Mouse (Mus musculus): Measurements from ENCODE around the gene Macf1. TPM values are rescaled to one million over a fixed set of nuclear protein-coding genes. Genes with fewer than 3 reads are reported as not detected.

Gene Macf1
- polyA plus RNA-seq (2011; ENCODE audit: insufficient read length, low read depth, missing spikeins): 250 and 271 TPM in 2 replicates

DNA sequence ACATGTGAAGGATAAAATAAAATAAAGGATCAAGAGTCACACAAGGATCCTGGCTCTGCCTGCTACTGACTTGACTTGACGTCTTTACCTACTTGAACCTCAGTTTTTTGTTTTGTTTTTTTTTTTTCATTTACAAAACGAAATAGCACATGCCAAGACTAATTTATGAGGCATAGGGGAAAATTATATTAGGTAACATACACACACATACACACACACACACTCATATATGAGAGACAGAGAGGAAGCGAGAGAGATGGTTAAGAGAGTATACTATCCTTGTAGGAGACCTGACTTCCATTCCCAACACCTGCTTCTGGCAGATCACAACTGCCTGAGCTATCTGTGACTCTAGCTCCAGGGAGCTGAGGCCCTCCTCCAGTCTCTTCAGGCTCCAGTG lies at the start of gene Macf1:
Gene Macf1 (minus strand): TSS at position 101 of the 400 bp plus-strand sequence.
- Histone ChIP-seq H3K4me3 (ENCODE audit: insufficient read depth, low read length) (no peak within 1 kb of the TSS), H3K27ac (ENCODE audit: insufficient read depth, low read length) (no peak within 1 kb of the TSS), H3K4me1 (ENCODE audit: control insufficient read depth, insufficient read depth, low read length) (no peaks in the 10 kb centered on the region)
- TF ChIP-seq CTCF (IDR thresholded peaks at IDR 0.05; ENCODE audit: borderline replicate concordance, insufficient read depth, low read length) (no peak), POLR2A (IDR thresholded peaks at IDR 0.05; ENCODE audit: low read depth, low read length) (no peak)

DNA sequence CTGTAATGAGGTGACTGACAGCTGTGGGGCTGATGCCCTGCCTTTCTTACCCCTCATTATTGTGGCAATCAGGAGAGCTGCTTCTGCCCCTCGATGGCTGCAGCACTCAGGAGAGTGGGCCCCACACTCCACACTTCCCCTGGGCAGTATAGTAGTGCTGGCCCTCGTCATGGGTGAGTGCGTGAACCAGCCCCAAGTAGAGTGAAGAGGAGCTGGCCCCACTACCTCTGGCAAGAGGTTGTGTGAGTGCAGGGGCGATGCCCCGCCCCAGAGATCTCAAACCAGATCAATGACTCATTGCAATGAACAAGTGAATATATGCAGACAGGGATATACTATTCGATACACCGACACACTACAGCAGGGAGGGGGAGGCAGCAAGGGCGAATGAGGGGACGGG lies 49.4 kb upstream of the Macf1 start:
- 0 out of 2 replicates have a peak, but pooled peaks cover 4% of the 10 kb centered on the region for H3K4me1 ChIP-seq (ENCODE audit: control insufficient read depth, insufficient read depth, low read length)
- TF ChIP-seq CTCF (IDR thresholded peaks at IDR 0.05; ENCODE audit: borderline replicate concordance, insufficient read depth, low read length) (no peak), POLR2A (IDR thresholded peaks at IDR 0.05; ENCODE audit: low read depth, low read length) (no peak)
- no peak overlapping the region for H3K27ac ChIP-seq (ENCODE audit: insufficient read depth, low read length)
- H3K4me3 ChIP-seq (ENCODE audit: insufficient read depth, low read length): no peak overlapping the region

DNA sequence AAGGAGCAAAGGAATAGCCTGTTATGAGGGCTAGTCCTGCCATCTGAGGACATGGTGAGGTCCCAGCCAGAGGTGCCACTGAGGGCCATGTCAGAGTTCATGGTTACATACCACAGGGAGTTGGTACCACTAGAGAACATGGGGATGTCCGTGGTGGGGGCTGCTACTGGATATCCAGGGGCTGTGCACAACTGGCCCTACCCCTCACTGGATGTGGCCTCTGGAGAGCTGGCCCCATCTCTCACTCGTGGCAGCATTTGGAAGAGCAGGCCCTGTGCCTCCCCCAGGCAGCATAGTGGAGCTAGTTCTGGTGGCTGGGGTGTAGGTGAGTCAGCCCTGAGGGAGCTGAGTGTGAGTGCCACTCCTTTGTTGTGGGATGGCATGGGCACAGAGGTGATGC lies 48.8 kb upstream of the Macf1 start:
- no peak overlapping the region for H3K4me3 ChIP-seq (ENCODE audit: insufficient read depth, low read length)
- no peak overlapping the region for H3K27ac ChIP-seq (ENCODE audit: insufficient read depth, low read length)
- TF ChIP-seq CTCF (IDR thresholded peaks at IDR 0.05; ENCODE audit: borderline replicate concordance, insufficient read depth, low read length) (no peak), POLR2A (IDR thresholded peaks at IDR 0.05; ENCODE audit: low read depth, low read length) (no peak)
- 0 out of 2 replicates have a peak, but pooled peaks cover 4% of the 10 kb centered on the region for H3K4me1 ChIP-seq (ENCODE audit: control insufficient read depth, insufficient read depth, low read length)

DNA sequence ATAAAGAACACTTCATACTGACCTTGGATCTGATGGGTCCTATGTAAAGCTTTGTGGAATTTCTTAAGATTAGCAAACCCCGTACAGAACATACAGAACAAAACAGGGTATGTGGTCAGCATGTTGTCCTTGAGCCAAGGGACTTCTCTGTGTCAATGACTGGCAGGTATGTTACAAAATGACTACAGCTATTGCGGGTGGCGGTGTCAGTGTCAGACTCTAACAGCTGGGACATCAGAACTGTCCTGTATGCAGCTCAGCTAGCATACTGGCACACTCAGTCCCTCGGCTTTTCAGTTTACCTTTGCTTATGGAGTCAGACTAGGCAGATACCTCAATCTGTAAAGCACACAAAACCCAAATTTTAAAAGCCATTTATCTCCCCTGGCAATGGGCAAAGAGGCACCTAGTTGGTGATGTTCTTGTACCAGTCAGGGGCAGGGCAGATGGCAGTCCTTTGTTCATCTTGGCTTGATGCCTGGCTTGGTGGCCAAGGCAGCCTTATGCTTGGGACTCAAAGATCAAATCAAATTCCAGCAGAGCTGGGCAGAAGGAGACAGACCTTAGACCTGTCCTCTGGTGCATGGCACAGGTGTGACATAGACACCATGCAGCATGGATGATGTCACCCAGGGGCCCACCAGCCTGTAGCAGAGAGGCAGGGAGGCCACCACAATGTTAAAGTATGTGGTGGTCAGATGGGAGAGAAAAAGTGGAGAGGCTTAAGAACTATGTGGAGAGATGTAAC lies 48.2 kb upstream of the Macf1 start:
- Histone ChIP-seq H3K4me3 (ENCODE audit: insufficient read depth, low read length) (no peak overlapping the region), H3K4me1 (ENCODE audit: control insufficient read depth, insufficient read depth, low read length) (0 out of 2 replicates have a peak, but pooled peaks cover 4% of the 10 kb centered on the region), H3K27ac (ENCODE audit: insufficient read depth, low read length) (no peak overlapping the region)
- no peak for TF ChIP-seq CTCF (IDR thresholded peaks at IDR 0.05; ENCODE audit: borderline replicate concordance, insufficient read depth, low read length)
- no peak for TF ChIP-seq POLR2A (IDR thresholded peaks at IDR 0.05; ENCODE audit: low read depth, low read length)

DNA sequence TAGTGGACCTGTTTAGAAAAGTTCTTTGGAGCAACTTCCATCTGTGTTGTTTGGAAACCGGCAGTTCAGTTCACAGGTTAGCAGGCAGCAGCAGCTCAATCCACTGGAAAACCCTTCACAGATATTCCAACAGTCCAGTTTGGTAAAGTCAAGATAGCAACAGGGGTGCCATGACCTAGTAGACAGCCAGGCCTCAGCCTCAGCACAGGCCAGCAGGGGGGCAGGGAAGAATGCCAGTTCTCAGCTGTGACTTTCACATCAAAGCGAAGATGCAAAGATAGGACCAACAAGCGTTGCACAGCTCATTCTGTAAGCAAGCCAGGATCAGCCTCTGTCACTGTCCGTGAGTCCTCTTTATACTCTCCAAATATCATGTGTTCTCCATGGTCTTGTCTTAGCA lies 37.6 kb upstream of the Macf1 start:
- Histone ChIP-seq H3K4me1 (ENCODE audit: control insufficient read depth, insufficient read depth, low read length) (no peaks in the 10 kb centered on the region), H3K27ac (ENCODE audit: insufficient read depth, low read length) (no peak overlapping the region), H3K4me3 (ENCODE audit: insufficient read depth, low read length) (no peak overlapping the region)
- TF ChIP-seq POLR2A (IDR thresholded peaks at IDR 0.05; ENCODE audit: low read depth, low read length): no peak
- no peak for TF ChIP-seq CTCF (IDR thresholded peaks at IDR 0.05; ENCODE audit: borderline replicate concordance, insufficient read depth, low read length)

DNA sequence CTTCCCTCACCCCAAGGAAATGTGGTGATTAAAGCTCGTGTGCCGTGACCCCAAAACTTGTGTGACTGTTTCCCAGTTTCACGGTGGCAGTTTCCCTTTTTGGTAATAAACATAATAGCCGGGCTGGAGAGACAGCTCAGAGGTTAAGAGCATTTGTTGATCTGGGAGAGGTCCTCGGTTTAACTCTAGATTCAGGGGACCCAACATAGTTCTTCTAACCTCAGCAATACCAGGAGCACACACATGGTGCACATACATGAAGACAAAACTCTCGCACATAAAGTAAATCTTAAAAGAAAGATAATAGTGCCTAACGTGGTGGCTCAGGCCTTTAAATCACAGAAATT lies 34.2 kb upstream of the Macf1 start:
- peak overlapping the region; percentile 7; the same call in 1 of the 2 replicates for H3K27ac ChIP-seq (ENCODE audit: insufficient read depth, low read length)
- no peak for TF ChIP-seq CTCF (IDR thresholded peaks at IDR 0.05; ENCODE audit: borderline replicate concordance, insufficient read depth, low read length)
- no peak for TF ChIP-seq POLR2A (IDR thresholded peaks at IDR 0.05; ENCODE audit: low read depth, low read length)
- no peaks in the 10 kb centered on the region for H3K4me1 ChIP-seq (ENCODE audit: control insufficient read depth, insufficient read depth, low read length)
- peak overlapping the region; percentile 73 for H3K4me3 ChIP-seq (ENCODE audit: insufficient read depth, low read length)

DNA sequence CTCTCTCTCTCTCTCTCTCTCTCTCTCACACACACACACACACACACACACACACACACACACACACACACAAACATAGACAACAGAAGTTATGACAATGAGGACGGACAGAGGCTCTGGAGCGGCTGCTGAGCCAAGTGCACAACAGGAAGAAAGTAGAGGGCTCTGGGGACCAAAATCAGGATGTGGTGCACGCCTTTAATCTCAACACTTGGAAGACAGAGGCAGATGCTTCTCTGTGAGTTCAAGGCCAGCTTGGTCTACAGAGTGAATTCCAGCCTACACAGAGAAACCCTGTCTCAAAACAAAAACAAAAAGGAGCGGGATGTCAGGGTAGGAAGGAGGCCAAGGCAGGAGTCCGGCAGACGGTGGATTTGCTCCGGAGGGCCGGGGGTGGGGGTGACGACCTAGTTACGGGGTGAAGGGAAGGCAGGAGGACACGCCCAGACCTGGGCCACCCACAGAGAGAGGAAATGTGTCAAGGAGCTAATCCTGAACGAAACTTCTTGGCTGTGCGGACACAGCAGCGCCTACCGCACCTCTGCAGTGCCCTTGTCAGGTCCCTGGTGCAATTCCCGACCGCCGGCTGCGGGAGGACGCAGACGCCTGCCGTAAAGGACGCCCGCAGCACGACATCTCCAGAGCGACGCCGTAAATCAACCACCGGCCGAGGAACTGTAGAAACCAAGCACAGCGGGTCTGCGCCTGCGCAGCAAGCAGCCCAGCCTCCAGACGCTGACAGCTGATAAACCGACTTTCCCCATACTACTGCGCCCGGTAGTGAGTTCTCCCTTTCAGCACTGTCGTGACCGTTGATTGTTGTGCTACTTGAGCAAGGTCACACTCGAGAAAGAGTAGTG lies 33.6 kb upstream of the Macf1 start, which contains the start of gene Ndufs5:
Gene Ndufs5 (minus strand): TSS at position 629 of the 860 bp plus-strand sequence.
- H3K27ac ChIP-seq (ENCODE audit: insufficient read depth, low read length): peak within 1 kb of the TSS; percentile 7
- no peaks in the 10 kb centered on the region for H3K4me1 ChIP-seq (ENCODE audit: control insufficient read depth, insufficient read depth, low read length)
- TF ChIP-seq POLR2A (IDR thresholded peaks at IDR 0.05; ENCODE audit: low read depth, low read length) (peak; percentile 95), CTCF (IDR thresholded peaks at IDR 0.05; ENCODE audit: borderline replicate concordance, insufficient read depth, low read length) (no peak)
- peak within 1 kb of the TSS; percentile 95 for H3K4me3 ChIP-seq (ENCODE audit: insufficient read depth, low read length)

DNA sequence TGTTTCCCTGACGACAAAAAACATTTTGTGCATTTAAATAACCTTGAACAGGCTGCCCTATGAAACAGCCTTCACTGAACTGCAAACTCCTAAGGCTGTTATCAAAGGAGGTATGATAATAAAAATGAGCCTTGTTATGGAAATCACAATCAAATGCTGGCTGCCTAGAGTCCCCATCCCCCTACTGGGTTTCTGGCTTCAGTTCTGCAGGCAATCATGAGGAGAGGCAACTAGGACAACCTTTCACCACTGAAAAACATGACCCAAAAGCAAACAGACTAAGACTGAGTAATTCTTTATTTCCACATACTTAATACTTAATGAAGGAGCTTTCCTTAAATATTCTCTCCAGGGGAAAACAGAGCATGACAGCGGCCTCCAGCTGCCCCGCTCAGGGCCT lies 28.3 kb upstream of the Macf1 start:
- H3K4me1 ChIP-seq (ENCODE audit: control insufficient read depth, insufficient read depth, low read length): no peaks in the 10 kb centered on the region
- H3K27ac ChIP-seq (ENCODE audit: insufficient read depth, low read length): no peak overlapping the region
- TF ChIP-seq CTCF (IDR thresholded peaks at IDR 0.05; ENCODE audit: borderline replicate concordance, insufficient read depth, low read length) (no peak), POLR2A (IDR thresholded peaks at IDR 0.05; ENCODE audit: low read depth, low read length) (no peak)
- no peak overlapping the region for H3K4me3 ChIP-seq (ENCODE audit: insufficient read depth, low read length)

DNA sequence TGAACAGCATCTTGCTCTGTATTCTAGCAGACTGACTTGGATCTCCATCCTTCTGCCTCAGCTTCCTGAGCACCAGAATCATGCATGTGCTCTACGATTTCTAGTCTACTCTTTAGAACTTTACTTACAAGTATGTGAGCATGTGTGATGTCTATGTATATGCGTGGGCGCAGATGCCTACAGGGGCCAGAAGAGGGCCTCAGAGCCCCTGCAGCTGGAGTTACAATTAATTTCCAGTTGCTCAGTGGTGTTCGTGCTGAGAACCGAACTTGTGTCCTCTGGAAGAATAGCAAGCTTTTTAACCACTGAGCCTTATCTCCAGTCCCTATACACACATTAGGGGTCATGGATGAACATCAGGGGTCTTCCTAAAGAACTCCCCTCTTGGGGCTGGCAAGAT lies 23.2 kb upstream of the Macf1 start:
- TF ChIP-seq POLR2A (IDR thresholded peaks at IDR 0.05; ENCODE audit: low read depth, low read length) (no peak), CTCF (IDR thresholded peaks at IDR 0.05; ENCODE audit: borderline replicate concordance, insufficient read depth, low read length) (no peak)
- Histone ChIP-seq H3K4me3 (ENCODE audit: insufficient read depth, low read length) (no peak overlapping the region), H3K4me1 (ENCODE audit: control insufficient read depth, insufficient read depth, low read length) (no peaks in the 10 kb centered on the region), H3K27ac (ENCODE audit: insufficient read depth, low read length) (no peak overlapping the region)

DNA sequence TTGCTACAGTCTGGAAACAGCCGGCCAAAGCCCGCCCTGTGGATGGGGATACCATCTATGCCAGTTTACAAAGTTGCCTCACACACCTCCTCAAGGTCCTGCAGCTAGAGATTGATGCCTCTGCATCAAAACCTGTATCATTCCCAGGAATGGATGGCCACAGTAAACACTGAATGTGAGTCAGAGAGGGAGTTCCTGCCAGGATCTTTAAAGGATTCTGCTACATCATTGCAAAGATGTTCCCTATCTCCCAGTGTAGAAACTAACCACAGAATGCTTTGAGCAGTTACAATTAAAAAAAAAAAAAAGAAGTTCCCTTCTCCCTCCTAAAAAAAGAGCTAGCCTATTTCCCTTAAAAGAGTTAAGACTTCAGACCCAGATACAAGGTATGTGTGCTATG lies 21.2 kb upstream of the Macf1 start:
- Histone ChIP-seq H3K4me1 (ENCODE audit: control insufficient read depth, insufficient read depth, low read length) (no peaks in the 10 kb centered on the region), H3K4me3 (ENCODE audit: insufficient read depth, low read length) (no peak overlapping the region), H3K27ac (ENCODE audit: insufficient read depth, low read length) (no peak overlapping the region)
- TF ChIP-seq CTCF (IDR thresholded peaks at IDR 0.05; ENCODE audit: borderline replicate concordance, insufficient read depth, low read length) (no peak), POLR2A (IDR thresholded peaks at IDR 0.05; ENCODE audit: low read depth, low read length) (no peak)

Measured in embryonic fibroblast, embryonic 13.5 days (primary cell).